Mouse (Mus musculus) midbrain, embryonic 13.5 days (tissue): Measurements from ENCODE around the gene Cldn16. TPM values are rescaled to one million over a fixed set of nuclear protein-coding genes. Genes with fewer than 3 reads are reported as not detected.
A peak's percentile ranks its signal among the peaks of the same experiment; 100 is the strongest.

Experiments used
- ATAC-seq: fragments of 200-750 bp; cut with Nextera tagmentation; 2 replicates; pipeline ENCODE4 v1.8.0; 2017; ENCODE audit warnings: mild to moderate bottlenecking, moderate TSS enrichment, moderate library complexity
- H3K27ac ChIP-seq: fragments of 300-500 bp; sonication (generic); 2 replicates; pipeline ENCODE4 v1.5.1; 2015; ENCODE audit warnings: inconsistent platforms, mild to moderate bottlenecking, moderate library complexity
- H3K27me3 ChIP-seq: fragments of 300-500 bp; sonication (generic); 2 replicates; pipeline ENCODE4 v1.6.1; 2015; ENCODE audit warnings: mild to moderate bottlenecking, inconsistent platforms
- H3K36me3 ChIP-seq: fragments of 300-500 bp; sonication (generic); 2 replicates; pipeline ENCODE4 v1.6.1; 2015; ENCODE audit warnings: mild to moderate bottlenecking, inconsistent platforms
- H3K4me1 ChIP-seq: fragments of 300-500 bp; sonication (generic); replicated peaks from 2 replicates; pipeline ENCODE4 v1.6.1; 2015; ENCODE audit warnings: inconsistent platforms
- H3K4me2 ChIP-seq: fragments of 300-500 bp; sonication (generic); replicated peaks from 2 replicates; pipeline ENCODE4 v1.6.1; 2015; ENCODE audit warnings: moderate library complexity, mild to moderate bottlenecking, inconsistent platforms
- H3K4me3 ChIP-seq: fragments of 300-500 bp; sonication (generic); replicated peaks from 2 replicates; pipeline ENCODE4 v1.5.1; 2015; ENCODE audit warnings: mild to moderate bottlenecking, inconsistent platforms
- H3K9ac ChIP-seq: fragments of 300-500 bp; sonication (generic); replicated peaks from 2 replicates; pipeline ENCODE4 v1.6.1; 2015; ENCODE audit warnings: mild to moderate bottlenecking, inconsistent platforms
- H3K9me3 ChIP-seq: fragments of 300-500 bp; sonication (generic); 2 replicates; pipeline ENCODE4 v1.6.1; 2016; ENCODE audit warnings: mild to moderate bottlenecking, inconsistent platforms
- WGBS: fragments of 180-500 bp; shearing (Covaris S2); methylation state at CpG from one replicate; pipeline ENCODE4 v1.1.7; 2015; 5-methylcytosine and 5-hydroxymethylcytosine counted together
- polyA plus RNA-seq: library from polyadenylated mRNA; unstranded; fragments of >200 nt; fragmentation: Nextera tagmentation; extraction: Ambion mirVana; gene quantifications from 2 replicates; pipeline ENCODE4 v1.2.1, GENCODE M21; 2015

The Cldn16 gene
- not detected in 2 replicates for polyA plus RNA-seq

GRCm38 (mm10) chr16:26462835-26463234 lies at the start of gene Cldn16:
Gene Cldn16, plus strand, starts transcription at chr16:26463135.
- Histone ChIP-seq H3K4me3 (no peak within 1 kb of the TSS), H3K36me3 (no peaks in the 10 kb centered on the region), H3K4me2 (no peak within 1 kb of the TSS), H3K9me3 (no peaks in the 10 kb centered on the region), H3K27ac (no peak within 1 kb of the TSS), H3K27me3 (no peaks in the 10 kb centered on the region), H3K9ac (no peak within 1 kb of the TSS), H3K4me1 (no peaks in the 10 kb centered on the region)
- ATAC-seq, result no peak
- WGBS, result 79% methylated on average over 7 of the region's 7 CpGs

DNA sequence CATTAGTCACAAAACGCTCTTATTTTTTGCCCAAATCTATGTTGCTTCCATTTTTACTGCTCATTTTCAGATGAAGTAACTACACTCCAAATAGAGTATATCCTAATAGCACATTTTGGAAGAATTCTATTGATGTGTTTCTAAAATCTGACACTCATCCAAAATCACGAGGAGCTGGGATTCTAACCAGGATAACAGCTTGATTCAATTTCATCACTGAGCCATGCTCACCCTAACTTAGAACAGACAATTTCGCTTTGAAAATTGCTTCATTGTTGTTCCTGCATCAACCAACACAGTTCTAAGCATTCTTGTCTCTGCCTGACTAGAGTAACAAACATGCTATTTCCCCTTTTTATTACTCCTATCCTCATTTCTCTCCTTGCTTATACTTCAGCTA lies 44.3 kb upstream of the Cldn16 start:
- Histone ChIP-seq H3K4me2 (no peak overlapping the region), H3K9me3 (no peaks in the 10 kb centered on the region), H3K9ac (no peak overlapping the region), H3K4me1 (no peaks in the 10 kb centered on the region), H3K27me3 (no peaks in the 10 kb centered on the region), H3K4me3 (no peak overlapping the region), H3K36me3 (no peaks in the 10 kb centered on the region), H3K27ac (no peak overlapping the region)
- 92% methylated on average over 3 of the region's 3 CpGs for WGBS
- no peak for ATAC-seq

GRCm38 (mm10) chr16:26422078-26422477 lies 40.9 kb upstream of the Cldn16 start:
- Histone ChIP-seq H3K4me1 (no peaks in the 10 kb centered on the region), H3K9ac (no peak overlapping the region), H3K4me3 (no peak overlapping the region), H3K9me3 (no peaks in the 10 kb centered on the region), H3K36me3 (no peaks in the 10 kb centered on the region), H3K27me3 (no peaks in the 10 kb centered on the region), H3K4me2 (no peak overlapping the region), H3K27ac (no peak overlapping the region)
- WGBS, result 92% methylated on average over 4 of the region's 4 CpGs
- ATAC-seq, result no peak

DNA sequence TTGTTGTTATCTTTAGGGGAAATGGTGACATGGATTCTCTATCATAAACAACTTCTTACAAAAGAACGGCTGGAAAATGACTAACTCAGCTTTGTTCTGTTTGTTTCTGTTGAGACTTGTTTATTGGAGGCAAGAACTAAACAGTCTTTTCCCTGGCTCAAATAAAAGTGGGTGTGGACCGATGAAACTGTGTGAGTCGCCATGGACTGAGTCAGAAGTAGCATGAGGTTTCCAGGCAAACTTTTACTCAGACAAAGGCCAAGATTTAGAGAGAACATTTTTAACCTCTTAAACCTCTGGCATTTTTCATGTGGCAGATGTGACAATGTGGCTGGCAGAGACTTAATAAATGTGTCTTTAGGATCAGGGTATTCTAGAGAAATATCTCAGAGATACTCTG lies 32.7 kb upstream of the Cldn16 start:
- WGBS, result 88% methylated on average over 3 of the region's 3 CpGs
- Histone ChIP-seq H3K9ac (no peak overlapping the region), H3K4me2 (no peak overlapping the region), H3K27me3 (no peaks in the 10 kb centered on the region), H3K4me3 (no peak overlapping the region), H3K27ac (no peak overlapping the region), H3K4me1 (no peaks in the 10 kb centered on the region; the same call in 1 of the 2 replicates), H3K36me3 (no peaks in the 10 kb centered on the region), H3K9me3 (no peaks in the 10 kb centered on the region)
- no peak for ATAC-seq

- Histone ChIP-seq H3K9ac (no peak overlapping the region), H3K4me3 (no peak overlapping the region), H3K4me2 (no peak overlapping the region), H3K9me3 (no peaks in the 10 kb centered on the region), H3K4me1 (no peaks in the 10 kb centered on the region; the same call in 1 of the 2 replicates), H3K36me3 (no peaks in the 10 kb centered on the region), H3K27me3 (no peaks in the 10 kb centered on the region), H3K27ac (no peak overlapping the region)
- 0 out of 2 replicates have a peak, but pooled peaks have one; percentile 48 for ATAC-seq
- WGBS, result 35% methylated on average over 2 of the region's 2 CpGs
These were observed 29.4 kb upstream of the Cldn16 start for GRCm38 (mm10) chr16:26433486-26433885.

- WGBS, result 84% methylated on average over 3 of the region's 3 CpGs
- H3K9me3 ChIP-seq, result no peaks in the 10 kb centered on the region
- H3K4me2 ChIP-seq, result no peak overlapping the region
- H3K36me3 ChIP-seq, result no peaks in the 10 kb centered on the region
- ATAC-seq, result no peak
- no peak overlapping the region for H3K4me3 ChIP-seq
- H3K27me3 ChIP-seq, result no peaks in the 10 kb centered on the region
- no peak overlapping the region for H3K9ac ChIP-seq
- no peak overlapping the region for H3K27ac ChIP-seq
- H3K4me1 ChIP-seq, result no peaks in the 10 kb centered on the region
These were observed 22.9 kb upstream of the Cldn16 start for GRCm38 (mm10) chr16:26440031-26440430.

DNA sequence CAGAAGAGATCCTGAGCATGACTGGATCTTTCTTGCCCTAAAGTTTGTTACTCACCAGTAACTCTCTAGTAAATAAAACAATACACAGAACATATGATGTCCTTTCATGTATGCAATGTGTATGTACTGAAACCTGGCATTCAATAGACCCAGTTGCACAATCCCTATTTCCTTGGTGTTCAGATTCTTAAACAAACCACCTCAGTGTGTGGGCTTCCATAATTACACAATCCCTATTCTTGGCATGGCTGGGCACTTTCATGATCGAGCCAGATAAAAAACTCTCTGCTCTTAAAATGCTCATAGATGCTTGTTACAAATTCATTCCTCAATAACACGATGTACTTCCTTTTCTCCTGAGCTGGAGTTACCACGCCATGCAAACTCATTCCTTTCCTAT lies 21.8 kb upstream of the Cldn16 start:
- Histone ChIP-seq H3K4me2 (no peak overlapping the region), H3K27ac (no peak overlapping the region), H3K27me3 (no peaks in the 10 kb centered on the region), H3K4me1 (no peaks in the 10 kb centered on the region), H3K9me3 (no peaks in the 10 kb centered on the region), H3K4me3 (no peak overlapping the region), H3K9ac (no peak overlapping the region), H3K36me3 (no peaks in the 10 kb centered on the region)
- 86% methylated on average over 3 of the region's 3 CpGs for WGBS
- ATAC-seq, result no peak

GRCm38 (mm10) chr16:26444843-26445242 lies 18.1 kb upstream of the Cldn16 start:
- no peak overlapping the region for H3K27ac ChIP-seq
- no peaks in the 10 kb centered on the region for H3K36me3 ChIP-seq
- H3K4me3 ChIP-seq, result no peak overlapping the region
- no peak overlapping the region for H3K4me2 ChIP-seq
- no peaks in the 10 kb centered on the region for H3K27me3 ChIP-seq
- no peak overlapping the region for H3K9ac ChIP-seq
- no peaks in the 10 kb centered on the region for H3K9me3 ChIP-seq
- ATAC-seq, result no peak
- no peaks in the 10 kb centered on the region for H3K4me1 ChIP-seq

- Histone ChIP-seq H3K4me3 (no peak overlapping the region), H3K27me3 (no peaks in the 10 kb centered on the region), H3K36me3 (no peaks in the 10 kb centered on the region), H3K27ac (no peak overlapping the region), H3K9me3 (no peaks in the 10 kb centered on the region), H3K4me1 (no peaks in the 10 kb centered on the region), H3K9ac (no peak overlapping the region), H3K4me2 (no peak overlapping the region)
- no peak for ATAC-seq
- 73% methylated on average over 2 of the region's 2 CpGs for WGBS
These were observed 15.3 kb upstream of the Cldn16 start for GRCm38 (mm10) chr16:26447594-26447993.

DNA sequence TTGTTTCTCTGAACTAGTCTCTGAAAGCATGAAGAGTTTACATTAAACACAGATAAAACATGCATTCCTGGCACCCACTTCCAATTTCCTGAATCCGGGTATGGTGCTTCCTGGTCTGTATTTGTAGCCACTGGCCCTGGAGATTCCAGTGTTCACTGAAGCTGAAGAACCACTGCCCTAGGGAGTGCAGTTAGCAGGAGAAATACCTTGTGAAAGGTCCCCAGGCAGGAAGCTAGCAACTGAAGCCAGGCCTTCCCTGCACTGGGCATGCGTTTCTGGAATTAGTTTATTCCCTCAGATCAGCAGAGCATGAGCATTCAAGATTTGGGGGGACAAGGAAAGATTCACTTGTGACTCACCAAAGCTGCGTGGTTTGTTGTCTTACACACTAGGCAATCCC lies 8.8 kb upstream of the Cldn16 start:
- Histone ChIP-seq H3K4me2 (no peak overlapping the region), H3K4me3 (no peak overlapping the region), H3K36me3 (no peaks in the 10 kb centered on the region), H3K27ac (no peak overlapping the region), H3K9ac (no peak overlapping the region), H3K4me1 (no peaks in the 10 kb centered on the region), H3K9me3 (no peaks in the 10 kb centered on the region), H3K27me3 (no peaks in the 10 kb centered on the region)
- ATAC-seq, result no peak
- 63% methylated on average over 3 of the region's 3 CpGs for WGBS

GRCm38 (mm10) chr16:26456182-26456581 lies 6.8 kb upstream of the Cldn16 start:
- Histone ChIP-seq H3K4me1 (no peaks in the 10 kb centered on the region), H3K36me3 (no peaks in the 10 kb centered on the region), H3K9ac (no peak overlapping the region), H3K9me3 (no peaks in the 10 kb centered on the region), H3K27ac (no peak overlapping the region), H3K4me3 (no peak overlapping the region), H3K4me2 (no peak overlapping the region), H3K27me3 (no peaks in the 10 kb centered on the region)
- 94% methylated on average over 2 of the region's 2 CpGs for WGBS
- no peak for ATAC-seq

DNA sequence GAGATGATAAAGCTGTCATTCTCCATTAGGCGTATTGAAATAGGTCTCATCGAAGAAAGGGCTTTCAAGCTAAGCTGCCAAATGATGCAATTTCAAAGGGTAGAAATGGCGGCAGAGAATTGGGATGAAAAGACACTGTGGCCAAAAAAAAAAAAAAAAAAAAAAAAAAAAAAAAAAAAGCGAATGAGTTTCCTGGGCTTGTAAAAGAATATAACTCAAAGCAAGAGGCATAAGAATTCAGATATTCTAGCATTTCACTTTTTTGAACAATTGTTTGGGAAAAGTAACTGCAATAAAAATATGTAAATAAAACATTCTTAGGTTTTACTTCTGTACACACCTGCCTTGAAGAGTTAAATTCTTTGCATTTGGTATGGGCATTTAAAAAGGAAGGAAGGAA lies 3.6 kb downstream of the Cldn16 start:
- Histone ChIP-seq H3K9me3 (no peaks in the 10 kb centered on the region), H3K4me1 (no peaks in the 10 kb centered on the region), H3K36me3 (no peaks in the 10 kb centered on the region), H3K27ac (no peak overlapping the region), H3K4me3 (no peak overlapping the region), H3K4me2 (no peak overlapping the region), H3K27me3 (no peaks in the 10 kb centered on the region), H3K9ac (no peak overlapping the region)
- WGBS, result 78% methylated on average over 4 of the region's 4 CpGs
- no peak for ATAC-seq

DNA sequence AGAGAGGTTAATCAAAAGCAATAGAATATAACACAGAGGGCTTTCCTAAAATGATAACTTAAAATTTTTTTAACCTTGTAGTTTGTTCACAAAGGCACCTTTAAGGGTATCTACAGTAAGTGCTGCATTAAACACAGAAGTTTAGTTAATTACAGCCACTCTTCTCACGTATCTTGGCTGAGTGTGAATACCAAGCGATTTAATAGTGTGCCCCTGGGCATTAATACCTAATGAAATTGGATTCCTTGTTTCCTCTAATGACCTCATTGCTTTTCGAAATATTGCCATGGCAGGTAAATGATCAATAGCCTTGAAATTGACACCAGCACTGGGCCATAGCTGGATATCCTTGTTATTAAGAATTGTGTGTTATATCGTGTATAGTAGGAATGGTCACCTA lies 8.3 kb downstream of the Cldn16 start:
- H3K4me3 ChIP-seq, result no peak overlapping the region
- no peak overlapping the region for H3K9ac ChIP-seq
- WGBS, result 86% methylated on average over 4 of the region's 4 CpGs
- no peak overlapping the region for H3K4me2 ChIP-seq
- H3K4me1 ChIP-seq, result no peaks in the 10 kb centered on the region
- H3K9me3 ChIP-seq, result no peaks in the 10 kb centered on the region
- no peaks in the 10 kb centered on the region for H3K36me3 ChIP-seq
- no peak overlapping the region for H3K27ac ChIP-seq
- H3K27me3 ChIP-seq, result no peaks in the 10 kb centered on the region
- ATAC-seq, result no peak
